Mouse (Mus musculus) ES-E14 (cell line): Measurements from ENCODE around the gene Tfr2.

ENCODE experiments used
- CHD2 ChIP-seq: IDR thresholded peaks from 2 replicates; pipeline ENCODE4 v1.6.1; 2014; ENCODE audit warnings: mild to moderate bottlenecking, low read depth, low read length, inconsistent platforms
- HCFC1 ChIP-seq: IDR thresholded peaks from 2 replicates; pipeline ENCODE4 v1.6.1; 2012; ENCODE audit warnings: low read length, inconsistent platforms, borderline replicate concordance; ENCODE audit not compliant: insufficient read depth
- MAFK ChIP-seq: IDR thresholded peaks from 2 replicates; pipeline ENCODE4 v1.6.1; 2014; ENCODE audit warnings: mild to moderate bottlenecking, low read depth, low read length, inconsistent platforms; ENCODE audit not compliant: insufficient read depth
- ZC3H11A ChIP-seq: IDR thresholded peaks from 2 replicates; pipeline ENCODE4 v1.6.1; 2012; ENCODE audit warnings: low read depth, mild to moderate bottlenecking, inconsistent platforms, low read length, borderline replicate concordance
- ZNF384 ChIP-seq: IDR thresholded peaks from 2 replicates; pipeline ENCODE4 v1.6.1; 2012; ENCODE audit warnings: low read depth, low read length, inconsistent platforms

DNA sequence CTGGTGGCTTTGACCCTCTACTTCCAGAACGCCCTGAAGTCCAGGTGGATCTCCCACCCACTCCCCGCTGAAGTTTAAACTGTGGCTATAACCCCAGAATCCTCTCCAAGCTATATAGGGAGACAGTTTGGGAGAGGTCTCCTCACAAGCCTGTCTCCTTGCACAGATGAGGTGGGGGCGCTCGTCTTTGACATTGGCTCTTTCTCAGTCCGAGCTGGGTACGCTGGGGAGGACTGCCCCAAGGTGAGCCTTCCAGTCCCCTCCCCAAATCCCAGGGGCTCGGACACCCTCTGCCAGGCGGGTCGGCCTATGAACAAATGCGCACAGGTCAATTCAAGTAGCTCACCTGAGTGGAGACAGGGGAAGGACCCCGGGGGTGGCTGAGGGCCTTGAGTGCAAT, 15.7 kb upstream of the Tfr2 start:
- TF ChIP-seq HCFC1 (no peak), ZNF384 (no peak), MAFK (no peak), ZC3H11A (no peak), CHD2 (no peak)
